Mouse (Mus musculus): Measurements from ENCODE around the gene Olfr1185-ps1.

GRCm38 (mm10) chr2:88483298-88483697 is 9.8 kb upstream of the Olfr1185-ps1 start, which contains the start of gene Olfr1184:
- TF ChIP-seq CTCF (IDR thresholded peaks at IDR 0.05) = no peak
- no peak for TF ChIP-seq POLR2A (IDR thresholded peaks at IDR 0.05; ENCODE audit: insufficient read depth, low read depth, low read length)
